Mouse (Mus musculus): ENCODE measurements around the gene Tnni2.

DNA sequence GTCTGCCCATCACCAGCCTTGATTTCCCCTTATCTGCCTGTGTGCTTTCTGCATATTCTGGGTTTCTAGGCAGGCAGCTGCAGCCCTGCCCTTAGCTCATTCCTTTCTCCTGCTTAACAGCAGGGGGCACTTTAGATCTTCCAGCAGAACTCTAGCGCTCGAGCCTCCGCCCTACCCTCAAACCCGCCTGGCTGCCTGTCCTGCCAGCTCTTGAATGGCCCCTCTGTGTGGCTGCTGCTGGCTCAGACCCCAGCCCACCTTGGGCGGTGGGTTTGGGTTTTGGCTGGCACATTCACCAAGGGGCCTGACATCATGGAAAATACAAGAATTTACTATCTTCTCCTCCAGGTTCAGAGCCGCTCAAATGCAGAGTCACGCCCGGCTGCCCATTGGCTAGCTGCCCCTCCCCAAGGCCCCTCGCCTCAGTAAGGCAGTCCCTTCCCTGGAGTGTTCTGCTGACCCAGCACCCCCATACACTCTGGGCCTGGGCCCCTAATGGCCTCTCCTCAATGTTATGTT, 45.8 kb downstream of the Tnni2 start:
- no peak for TF ChIP-seq CTCF (IDR thresholded peaks at IDR 0.05; ENCODE audit: borderline replicate concordance, control insufficient read depth, extremely low read depth, insufficient read depth, low read length, poor library complexity)
- TF ChIP-seq POLR2A (IDR thresholded peaks at IDR 0.05; ENCODE audit: control insufficient read depth, extremely low read depth, insufficient read depth, low read length, poor library complexity) = no peak
